Mouse (Mus musculus): ENCODE measurements around the gene Ipcef1.

Ipcef1 gene

GRCm38 (mm10) chr10:6967588-6968242 is 84.6 kb downstream of the Ipcef1 start:
- no peak for DNase-seq

GRCm38 (mm10) chr10:6958791-6959190 is 93.5 kb downstream of the Ipcef1 start:
- DNase-seq, result no peak

- no peak for DNase-seq
Observed at GRCm38 (mm10) chr10:6956357-6956756, 95.9 kb downstream of the Ipcef1 start.

- no peak for DNase-seq
Observed at GRCm38 (mm10) chr10:6954533-6954932, 97.7 kb downstream of the Ipcef1 start.

GRCm38 (mm10) chr10:6953115-6953514 is 99.2 kb downstream of the Ipcef1 start:
- DNase-seq, result no peak

GRCm38 (mm10) chr10:6936671-6937425 is 115.4 kb downstream of the Ipcef1 start:
- no peak for DNase-seq

- DNase-seq, result no peak
Observed at GRCm38 (mm10) chr10:6934776-6935175, 117.5 kb downstream of the Ipcef1 start.

- DNase-seq, result no peak
Observed at GRCm38 (mm10) chr10:6930889-6931288, 121.4 kb downstream of the Ipcef1 start.

GRCm38 (mm10) chr10:6930398-6930797 is 121.9 kb downstream of the Ipcef1 start:
- no peak for DNase-seq

- DNase-seq, result no peak
Observed at GRCm38 (mm10) chr10:6928905-6929304, 123.4 kb downstream of the Ipcef1 start.

- DNase-seq, result no peak
Observed at GRCm38 (mm10) chr10:6927600-6928223, 124.6 kb downstream of the Ipcef1 start.

GRCm38 (mm10) chr10:6926724-6927123 is 125.6 kb downstream of the Ipcef1 start:
- DNase-seq, result no peak

GRCm38 (mm10) chr10:6916545-6917257 is 135.6 kb downstream of the Ipcef1 start:
- no peak for DNase-seq

GRCm38 (mm10) chr10:6915991-6916390 is 136.3 kb downstream of the Ipcef1 start:
- DNase-seq, result no peak

- no peak for DNase-seq
Observed at GRCm38 (mm10) chr10:6909763-6910162, 142.5 kb downstream of the Ipcef1 start.

- DNase-seq, result no peak
Observed at GRCm38 (mm10) chr10:6901819-6902393, 150.4 kb downstream of the Ipcef1 start.

GRCm38 (mm10) chr10:6900126-6900525 is 152.2 kb downstream of the Ipcef1 start:
- no peak for DNase-seq

GRCm38 (mm10) chr10:6896659-6897303 is 155.5 kb downstream of the Ipcef1 start:
- no peak for DNase-seq

GRCm38 (mm10) chr10:6895796-6896195 is 156.5 kb downstream of the Ipcef1 start:
- DNase-seq, result no peak

GRCm38 (mm10) chr10:6890348-6891009 is 161.8 kb downstream of the Ipcef1 start:
- DNase-seq, result no peak

GRCm38 (mm10) chr10:6889640-6890245 is 162.5 kb downstream of the Ipcef1 start:
- DNase-seq, result no peak

All from spleen, adult 18-20 months (tissue).